Mouse (Mus musculus): ENCODE measurements at regions not wholly inside any gene's neighbourhood (a gene's known extent, or its start where the extent isn't known, plus 50 kb on each side); places are given as distances from the start of the nearest gene placed in this dataset.

- no peak for TF ChIP-seq ZNF384 (IDR thresholded peaks at IDR 0.05; ENCODE audit: low read depth, low read length)
- no peak for TF ChIP-seq MYC (IDR thresholded peaks at IDR 0.05; ENCODE audit: low read depth, low read length)
- no peak for TF ChIP-seq ZC3H11A (IDR thresholded peaks at IDR 0.05; ENCODE audit: low read depth, low read length)
Measured at GRCm38 (mm10) chr1:137461189-137461588, 500.9 kb upstream of the Nr5a2 start.
